Mouse (Mus musculus): ENCODE results near the gene Fcgrt.

Fcgrt gene

GRCm38 (mm10) chr7:45083300-45083890 lies 20.3 kb downstream of the Fcgrt start:
- DNase-seq (ENCODE audit: low read depth, low spot score), result peak; percentile 60

- peak; percentile 76 for DNase-seq (ENCODE audit: low read depth, low spot score)
Measured at GRCm38 (mm10) chr7:45082401-45083299, 21.0 kb downstream of the Fcgrt start.

DNA sequence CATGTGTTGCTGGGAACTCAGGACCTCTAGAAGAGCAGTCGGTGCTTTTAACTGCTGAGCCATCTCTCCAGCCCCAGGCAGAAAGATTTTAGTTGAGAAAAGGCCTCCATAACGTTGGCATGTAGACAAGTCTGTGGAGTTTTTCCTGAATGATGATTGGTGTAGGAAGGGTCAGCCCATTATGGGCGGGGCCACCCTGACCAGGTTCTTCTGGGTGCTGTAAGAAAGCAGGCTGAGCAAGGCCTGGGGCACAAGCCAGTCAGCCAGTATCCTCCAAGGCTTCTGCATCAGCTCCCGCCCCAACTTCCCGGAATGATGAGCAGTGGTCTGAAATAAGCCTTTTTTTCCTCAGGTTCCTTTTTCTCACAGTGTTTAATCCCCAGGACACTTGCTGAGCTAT lies 22.6 kb downstream of the Fcgrt start:
- DNase-seq (ENCODE audit: low read depth, low spot score), result no peak

- DNase-seq (ENCODE audit: low read depth, low spot score), result peak; percentile 94
Measured at GRCm38 (mm10) chr7:45079856-45080255, 23.8 kb downstream of the Fcgrt start.

GRCm38 (mm10) chr7:45078513-45078912 lies 25.1 kb downstream of the Fcgrt start:
- DNase-seq (ENCODE audit: low read depth, low spot score), result peak; percentile 88

DNA sequence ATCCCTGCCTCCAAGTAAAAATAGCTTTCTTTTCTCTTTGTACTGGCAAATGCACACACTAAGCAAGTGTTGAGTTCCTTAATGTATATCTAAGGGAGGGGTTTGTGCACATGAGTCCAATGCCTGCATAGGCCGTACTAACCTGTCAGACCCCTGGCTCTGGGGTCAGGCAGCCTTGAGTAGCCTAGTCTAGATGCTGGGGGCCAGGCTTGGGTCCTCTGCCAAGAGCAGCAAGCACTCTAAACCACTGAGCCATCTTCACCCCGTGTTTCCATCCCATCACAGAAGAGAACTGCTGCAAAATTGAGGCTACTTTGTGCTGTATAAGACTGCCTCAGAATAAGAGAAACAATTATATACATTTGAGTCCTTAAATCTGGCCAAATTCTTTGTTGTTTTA lies 25.8 kb downstream of the Fcgrt start:
- no peak for DNase-seq (ENCODE audit: low read depth, low spot score)

DNA sequence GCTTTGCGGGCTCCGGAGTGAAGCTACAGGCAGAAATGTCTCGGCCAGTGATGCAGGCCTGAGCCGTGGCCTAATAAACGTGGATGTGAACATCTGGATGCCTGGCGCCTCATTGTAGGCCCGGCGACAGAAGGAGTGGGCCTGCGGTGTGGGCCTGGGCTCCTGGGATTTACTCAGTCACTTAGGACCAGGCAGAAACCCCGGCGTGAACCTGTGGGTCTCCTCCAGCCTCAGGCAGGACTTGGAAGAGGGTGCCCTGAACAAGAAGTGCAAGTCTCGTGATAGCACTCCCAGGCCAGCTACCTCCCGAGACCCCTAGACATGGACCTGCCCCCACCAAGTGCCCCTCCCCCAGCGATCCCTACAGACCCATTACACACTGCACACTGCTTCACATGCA lies 26.3 kb downstream of the Fcgrt start:
- DNase-seq (ENCODE audit: low read depth, low spot score), result no peak

DNA sequence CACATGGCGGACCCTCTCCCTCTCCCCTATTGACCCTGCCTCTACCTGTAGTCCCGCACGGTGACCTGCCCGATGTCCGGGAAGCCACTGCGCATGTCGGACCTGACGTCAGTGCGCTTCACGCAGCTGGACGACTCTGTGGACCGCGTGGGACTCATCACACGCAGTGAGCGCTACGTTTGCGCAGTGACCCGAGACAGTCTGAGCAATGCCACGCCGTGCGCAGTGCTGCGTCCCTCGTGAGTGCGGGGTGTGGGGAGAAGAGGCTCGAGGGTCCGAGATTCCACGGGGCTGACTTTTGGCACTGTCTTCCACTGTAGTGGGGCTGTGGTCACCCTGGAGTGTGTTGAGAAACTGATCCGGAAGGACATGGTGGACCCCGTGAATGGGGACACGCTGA lies 27.1 kb downstream of the Fcgrt start:
- no peak for DNase-seq (ENCODE audit: low read depth, low spot score)

GRCm38 (mm10) chr7:45075405-45075804 lies 28.2 kb downstream of the Fcgrt start:
- no peak for DNase-seq (ENCODE audit: low read depth, low spot score)

DNA sequence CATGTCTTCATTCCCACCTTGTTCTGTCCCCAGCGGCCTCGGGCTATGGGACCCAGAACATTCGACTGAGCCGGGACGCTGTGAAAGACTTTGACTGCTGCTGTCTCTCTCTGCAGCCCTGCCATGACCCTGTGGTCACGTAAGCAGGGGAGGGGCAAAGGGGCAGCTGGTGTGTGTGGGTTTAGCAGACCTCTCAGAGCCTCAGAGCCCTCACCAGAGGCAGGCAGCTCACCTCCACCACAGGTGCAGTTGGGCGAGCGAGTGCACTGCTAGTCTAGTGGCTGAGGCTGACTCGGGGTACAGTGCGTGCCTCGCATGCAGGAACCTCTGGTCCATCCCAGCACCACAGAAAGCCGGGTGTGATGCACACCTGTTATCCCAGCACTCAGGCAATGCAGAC lies 29.7 kb downstream of the Fcgrt start:
- DNase-seq (ENCODE audit: low read depth, low spot score), result no peak

DNA sequence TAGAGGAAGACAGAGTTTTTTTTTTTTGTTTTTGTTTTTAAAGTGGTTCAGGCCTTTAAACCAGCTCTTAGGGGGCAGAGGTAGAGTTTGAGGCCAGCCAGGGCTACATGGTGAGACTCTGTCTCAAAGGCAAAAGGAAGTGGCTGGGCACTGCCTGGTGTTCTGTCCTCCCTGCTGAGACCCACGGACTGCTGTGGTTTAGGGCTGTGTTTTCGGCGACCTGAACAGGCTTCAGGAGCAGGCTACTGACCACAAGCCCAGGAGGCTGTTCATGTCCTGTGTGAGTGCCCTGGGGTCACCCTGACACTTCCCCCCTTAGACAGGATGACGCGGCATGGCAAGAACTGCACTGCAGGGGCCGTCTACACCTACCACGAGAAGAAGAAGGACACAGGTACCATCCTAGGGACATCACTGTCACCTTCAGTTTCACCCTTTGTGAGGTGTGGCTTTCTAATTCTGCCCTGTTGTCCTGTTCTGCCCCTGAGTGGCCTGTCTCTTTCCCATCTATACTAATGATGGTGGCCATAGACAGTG lies 30.4 kb downstream of the Fcgrt start:
- no peak for DNase-seq (ENCODE audit: low read depth, low spot score)

- DNase-seq (ENCODE audit: low read depth, low spot score), result peak; percentile 58
Measured at GRCm38 (mm10) chr7:45072230-45072629, 31.4 kb downstream of the Fcgrt start.

- peak; percentile 50 for DNase-seq (ENCODE audit: low read depth, low spot score)
Measured at GRCm38 (mm10) chr7:45069671-45070070, 34.0 kb downstream of the Fcgrt start.

- DNase-seq (ENCODE audit: low read depth, low spot score), result peak; percentile 79
Measured at GRCm38 (mm10) chr7:45068000-45068318, 35.7 kb downstream of the Fcgrt start.

DNA sequence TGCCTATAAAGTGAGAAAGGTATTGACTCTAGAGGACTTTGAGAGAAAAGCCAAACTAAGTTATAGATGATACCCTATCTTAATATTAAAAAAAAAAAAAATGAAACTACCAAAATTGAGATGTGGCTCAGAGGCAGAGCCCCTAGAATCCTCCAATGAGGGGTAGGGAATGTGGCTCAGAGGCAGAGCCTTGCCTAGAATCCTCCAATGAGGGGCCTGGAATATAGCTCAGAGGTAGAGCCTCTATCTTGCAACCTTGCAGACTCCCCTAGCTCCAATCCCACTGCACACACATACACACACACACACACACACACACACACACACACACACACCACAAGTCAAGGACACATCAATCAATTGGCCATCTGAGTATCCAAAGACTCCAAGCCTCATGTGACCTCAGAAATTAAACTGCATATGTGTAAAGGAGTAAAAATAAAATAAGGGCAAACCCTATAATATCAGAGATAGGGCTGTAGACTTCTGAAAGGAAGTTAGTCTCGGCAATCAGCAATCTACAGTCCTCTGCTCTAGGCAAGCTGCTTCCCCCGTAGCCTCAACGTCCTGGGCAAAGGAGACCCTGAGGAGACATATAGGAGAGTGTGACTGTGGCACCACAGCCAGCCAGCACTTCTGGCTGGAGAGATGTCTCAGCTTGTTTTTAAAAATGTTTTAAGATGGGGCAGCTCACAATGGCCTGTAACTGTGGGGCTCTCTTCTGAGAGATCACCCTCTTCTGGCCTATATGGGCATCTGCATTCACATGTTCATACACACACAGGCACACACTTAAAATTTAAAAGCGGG lies 36.3 kb downstream of the Fcgrt start:
- DNase-seq (ENCODE audit: low read depth, low spot score), result no peak

DNA sequence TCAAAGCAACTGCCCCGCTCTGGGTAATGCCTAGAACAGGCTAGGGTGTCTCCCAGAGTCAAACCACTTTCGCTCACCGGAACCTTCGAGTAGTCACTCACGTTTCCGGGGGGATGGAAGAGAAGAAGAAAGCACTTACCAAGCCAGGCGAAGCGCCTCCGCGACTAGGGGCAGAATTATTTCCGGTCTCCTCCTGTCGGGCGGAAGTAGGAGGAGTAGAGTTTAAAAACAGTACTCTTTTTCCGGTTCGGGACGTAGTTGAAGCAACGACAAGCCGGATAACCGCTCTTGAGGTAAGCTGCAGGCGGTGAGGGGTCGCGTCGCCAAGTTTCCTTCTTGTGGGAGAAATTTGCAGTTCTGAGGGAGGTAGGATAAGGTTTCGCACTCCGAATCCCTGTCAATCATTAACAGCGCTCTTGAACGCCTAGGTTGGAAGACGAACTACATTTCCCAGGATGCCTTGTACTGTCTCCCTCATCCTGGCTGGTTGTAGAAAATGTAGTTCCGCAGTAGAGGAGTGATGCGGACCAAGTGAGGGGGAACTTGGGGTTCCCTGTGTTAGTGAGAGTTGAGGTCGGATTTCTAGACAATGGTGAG lies 41.3 kb downstream of the Fcgrt start, which contains the start of the genes Nosip and Prrg2:
Gene Nosip (plus strand): TSS at position 191 of the 597 bp plus-strand sequence.
Gene Prrg2 (minus strand): TSS at position 439 of the 597 bp plus-strand sequence.
- peak; percentile 96 for DNase-seq (ENCODE audit: low read depth, low spot score)

DNA sequence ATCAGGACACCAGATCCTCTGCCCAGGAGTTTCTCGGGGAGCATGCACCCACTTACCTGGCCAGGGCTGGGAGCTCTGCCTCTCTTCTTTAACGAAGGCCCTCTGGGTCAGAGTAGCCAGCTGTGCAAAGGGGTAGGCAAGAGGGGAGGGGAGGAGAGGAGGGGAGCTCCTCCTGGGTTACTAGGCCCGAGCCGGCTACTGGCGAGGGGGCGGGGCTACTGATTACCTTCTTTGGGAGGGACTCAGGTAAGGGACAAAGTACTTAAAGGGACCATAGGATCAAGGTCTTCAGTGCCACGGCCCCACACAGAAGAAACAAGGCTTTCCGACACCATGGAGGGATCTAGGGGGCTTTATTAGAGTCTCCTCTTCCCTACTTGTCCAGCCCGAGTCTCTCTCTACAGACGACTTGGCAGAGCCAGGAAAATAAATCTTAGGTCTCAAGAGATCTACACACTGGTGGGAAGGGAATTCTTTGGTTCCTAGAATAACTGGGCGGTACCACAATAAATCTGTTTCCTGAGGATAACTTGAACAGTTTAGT lies 42.0 kb downstream of the Fcgrt start:
- DNase-seq (ENCODE audit: low read depth, low spot score), result peak; percentile 22

DNA sequence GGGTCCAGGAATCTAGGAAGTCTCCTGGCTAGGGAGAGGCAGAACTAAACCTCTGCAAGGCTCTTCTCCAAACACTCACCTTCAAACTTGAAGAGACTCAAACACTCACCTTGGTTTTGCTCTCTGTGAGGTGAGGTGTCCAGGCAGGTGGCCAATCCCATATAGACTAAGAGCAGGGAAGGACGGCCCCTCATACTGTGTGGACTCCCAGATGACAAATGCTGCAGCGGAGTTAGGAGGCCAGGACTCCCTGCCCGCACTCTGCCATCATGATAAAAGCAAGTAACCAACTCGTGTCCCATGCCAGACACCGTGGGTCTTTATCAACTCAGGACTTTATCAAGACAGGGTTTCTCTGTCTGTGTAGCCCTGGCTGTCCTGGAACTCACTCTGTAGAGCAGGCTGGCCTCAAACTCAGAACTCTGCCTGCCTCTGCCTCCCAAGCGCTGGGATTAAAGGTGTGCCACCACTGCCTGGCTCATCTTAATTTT lies 43.0 kb downstream of the Fcgrt start:
- no peak for DNase-seq (ENCODE audit: low read depth, low spot score)

DNA sequence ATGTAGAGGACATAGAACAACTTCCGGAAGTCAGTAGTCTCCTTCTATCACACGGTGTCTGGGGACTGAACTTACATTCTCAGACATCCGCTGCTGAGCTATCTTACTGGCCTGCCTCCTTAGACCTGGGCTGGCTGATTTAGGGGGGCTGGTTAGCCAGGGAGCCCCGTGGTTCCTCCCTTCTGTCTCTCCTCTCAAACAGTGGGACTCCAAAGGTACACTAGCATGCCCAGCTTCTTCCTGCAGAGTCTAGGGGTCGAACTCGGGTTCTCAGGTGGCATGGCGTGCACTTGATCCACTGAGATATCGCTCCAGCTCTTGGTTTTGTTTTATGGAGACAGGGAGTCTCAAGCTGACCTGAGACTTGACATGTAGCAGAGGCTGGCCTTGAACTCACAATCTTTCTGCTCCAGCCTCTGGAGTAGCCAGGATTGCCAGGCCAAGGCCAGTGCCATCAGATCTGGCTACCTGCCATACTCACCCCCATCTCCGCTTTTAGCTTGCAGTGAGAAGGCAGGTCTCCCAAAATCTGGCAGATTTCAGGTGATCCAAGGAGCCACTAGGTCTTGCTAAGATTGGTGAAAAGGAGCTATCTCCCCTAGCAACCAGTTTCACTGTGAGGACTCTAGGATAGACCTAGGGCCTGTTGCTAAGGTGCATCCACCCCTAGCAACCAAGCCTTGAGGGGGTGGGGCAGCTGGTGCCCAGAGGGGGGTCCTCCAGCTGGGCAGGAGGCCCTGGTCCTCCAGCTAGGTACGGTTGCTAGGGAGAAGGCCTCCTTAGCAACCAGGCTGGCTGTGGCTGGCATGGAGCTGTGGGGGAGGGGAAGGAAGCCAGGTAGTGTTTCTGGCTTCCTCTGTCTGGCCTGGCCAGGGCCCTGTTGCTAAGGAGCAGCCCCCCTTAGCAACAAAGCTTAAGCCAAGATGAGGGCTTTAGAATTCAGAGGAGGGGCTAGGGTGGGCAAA lies 44.8 kb downstream of the Fcgrt start:
- DNase-seq (ENCODE audit: low read depth, low spot score), result no peak

DNA sequence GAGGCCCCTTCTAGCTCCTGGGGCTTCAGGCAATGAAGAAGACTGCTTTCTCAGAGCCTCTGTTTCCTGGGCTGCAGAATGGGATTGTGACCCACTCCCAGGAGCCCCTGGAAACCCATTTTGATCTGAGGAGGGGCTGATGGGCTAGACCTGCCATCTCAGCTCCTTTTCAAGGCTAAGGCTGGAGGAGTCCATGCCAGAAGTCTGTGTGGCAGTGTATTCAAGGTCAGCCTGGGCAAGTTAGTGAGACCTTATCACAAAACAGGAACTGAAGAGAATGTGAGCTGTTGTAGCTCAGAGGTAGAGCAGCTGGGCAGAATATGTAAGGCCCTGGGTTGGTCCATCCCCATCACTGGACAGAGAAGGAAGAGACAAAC lies 46.7 kb downstream of the Fcgrt start:
- no peak for DNase-seq (ENCODE audit: low read depth, low spot score)
